Mouse (Mus musculus) mouse trophoblast stem cell (cell line): ENCODE measurements around the gene Dyrk4.

Experiments
- in situ Hi-C, 2 experiments: fragments of 300-500 bp; cut with MseI, MboI; formaldehyde crosslinking; loops; 2 replicates in 1 of 2; 3 replicates in 1 of 2; pipeline ENCODE4 v1.15.1; 2025

The Dyrk4 gene

DNA sequence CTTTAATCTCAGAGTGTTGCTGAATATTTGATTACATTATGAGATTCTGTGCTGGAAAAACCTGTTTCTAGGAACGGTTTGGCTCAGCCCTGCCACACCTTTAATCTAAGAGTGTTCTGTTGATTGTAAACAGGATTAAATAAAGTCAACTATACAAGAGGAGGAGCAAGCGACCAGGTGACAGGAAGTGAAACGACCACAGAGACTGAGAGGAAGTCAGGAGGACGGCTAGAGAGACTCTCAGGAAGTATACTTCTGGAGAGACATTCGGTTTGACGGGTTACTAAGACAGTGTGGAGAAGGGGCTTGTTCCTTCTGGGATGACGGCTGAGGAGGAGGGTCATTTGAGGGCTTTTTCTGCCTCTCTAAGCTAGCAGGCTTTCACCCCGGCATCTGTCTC, 85.0 kb downstream of the Dyrk4 start:
- in situ Hi-C loops, result no loop called here
